Mouse (Mus musculus) heart, embryonic 10.5 days (tissue): ENCODE results near the gene Matk. TPM values are rescaled to one million over a fixed set of nuclear protein-coding genes. Genes with fewer than 3 reads are reported as not detected.

Experiments
- DNase-seq: peaks from one replicate; pipeline ENCODE4 v3.0.0-alpha.2; 2017; ENCODE audit warnings: low spot score
- H3K27ac ChIP-seq: fragments of 300-500 bp; sonication (generic); 2 replicates; pipeline ENCODE4 v1.5.1; 2016; ENCODE audit warnings: mild to moderate bottlenecking
- H3K27me3 ChIP-seq: fragments of 300-500 bp; sonication (generic); 2 replicates; pipeline ENCODE4 v1.6.1; 2016; ENCODE audit warnings: mild to moderate bottlenecking; ENCODE audit not compliant: poor library complexity, insufficient read depth, severe bottlenecking
- H3K36me3 ChIP-seq: fragments of 300-500 bp; sonication (generic); 2 replicates; pipeline ENCODE4 v1.6.1; 2016; ENCODE audit warnings: mild to moderate bottlenecking, moderate library complexity
- H3K4me1 ChIP-seq: fragments of 300-500 bp; sonication (generic); 2 replicates; pipeline ENCODE4 v1.6.1; 2016; ENCODE audit warnings: mild to moderate bottlenecking
- H3K4me3 ChIP-seq: fragments of 300-500 bp; sonication (generic); 2 replicates; pipeline ENCODE4 v1.5.1; 2016; ENCODE audit warnings: mild to moderate bottlenecking, moderate library complexity
- H3K9me3 ChIP-seq: fragments of 300-500 bp; sonication (generic); 2 replicates; pipeline ENCODE4 v1.6.1; 2016; ENCODE audit warnings: mild to moderate bottlenecking, moderate library complexity
- WGBS: fragments of 180-500 bp; shearing (Covaris S2); methylation state at CpG from one replicate; pipeline ENCODE4 v1.1.7; 2016; 5-methylcytosine and 5-hydroxymethylcytosine counted together
- polyA plus RNA-seq: library from polyadenylated mRNA; unstranded; fragments of >200 nt; fragmentation: Nextera tagmentation; extraction: Ambion mirVana; gene quantifications from 2 replicates; pipeline ENCODE4 v1.2.1, GENCODE M21; 2016

Gene Matk
- polyA plus RNA-seq, 1 experiment from 2014 or later, result 2.2 TPM

DNA sequence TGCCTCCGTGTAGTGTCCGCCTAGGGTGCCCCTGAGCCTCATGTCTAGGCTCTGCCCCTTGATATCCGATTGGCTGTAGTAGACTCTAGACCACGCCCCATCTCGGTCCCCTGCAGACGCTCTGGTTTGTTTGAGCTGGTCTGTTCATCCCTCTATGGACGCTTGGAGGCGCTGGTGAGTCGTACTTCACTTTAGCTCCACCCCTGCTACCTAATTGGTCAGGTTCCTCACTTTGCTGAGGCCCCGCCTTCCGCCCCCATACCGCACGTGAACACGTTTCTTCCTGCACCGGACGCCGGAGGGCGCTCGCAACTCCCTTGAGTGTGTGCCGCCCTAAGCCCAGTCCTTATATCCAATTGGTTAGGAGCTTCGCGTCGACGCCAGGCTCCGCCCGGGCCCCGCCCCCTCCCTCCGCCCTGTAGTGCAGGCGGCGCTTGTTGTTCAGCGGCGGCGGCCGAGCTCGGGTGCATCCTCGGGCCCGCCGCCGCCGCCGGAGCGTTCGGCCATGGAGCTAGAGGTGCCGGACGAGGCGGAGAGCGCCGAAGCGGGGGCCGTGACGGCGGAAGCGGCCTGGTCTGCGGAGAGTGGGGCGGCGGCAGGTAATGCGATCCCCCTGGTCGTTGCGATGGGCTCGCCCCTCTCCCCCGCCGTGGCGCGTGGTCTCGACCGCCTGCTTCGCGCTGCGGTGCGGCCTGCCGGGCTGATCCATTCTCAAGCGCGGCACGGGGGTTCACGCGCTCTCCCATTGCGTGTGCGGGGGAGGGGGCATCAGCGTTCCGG is 40.0 kb downstream of the Matk start, which contains the start of gene Pip5k1c:
TSS of gene Pip5k1c (plus strand) at position 410 of the 780 bp plus-strand sequence.
- Histone ChIP-seq H3K27ac (peak within 1 kb of the TSS; percentile 95), H3K27me3 (peaks cover 36% of the 10 kb centered on the region), H3K9me3 (no peaks in the 10 kb centered on the region), H3K36me3 (peaks cover 9% of the 10 kb centered on the region; the same call in 1 of the 2 replicates), H3K4me3 (peak within 1 kb of the TSS; percentile 79), H3K4me1 (peaks cover 49% of the 10 kb centered on the region)
- peak; percentile 100 for DNase-seq
- 1% methylated on average over 69 of the region's 80 CpGs for WGBS

- H3K4me1 ChIP-seq, result peaks cover 57% of the 10 kb centered on the region
- H3K27ac ChIP-seq, result peak overlapping the region; percentile 95
- no peaks in the 10 kb centered on the region for H3K9me3 ChIP-seq
- no peak for DNase-seq
- H3K4me3 ChIP-seq, result peak overlapping the region; percentile 79
- 5% methylated on average over 25 of the region's 25 CpGs for WGBS
- H3K36me3 ChIP-seq, result peaks cover 12% of the 10 kb centered on the region
- peaks cover 32% of the 10 kb centered on the region for H3K27me3 ChIP-seq
These were observed 40.7 kb downstream of the Matk start for GRCm38 (mm10) chr10:81293334-81294030.

- Histone ChIP-seq H3K36me3 (peaks cover 15% of the 10 kb centered on the region), H3K4me1 (peaks cover 62% of the 10 kb centered on the region), H3K27ac (peak overlapping the region; percentile 95; the same call in 1 of the 2 replicates), H3K4me3 (peak overlapping the region; percentile 79), H3K27me3 (peaks cover 27% of the 10 kb centered on the region), H3K9me3 (no peaks in the 10 kb centered on the region)
- no peak for DNase-seq
- WGBS, result 51% methylated on average over 8 of the region's 8 CpGs
These were observed 41.7 kb downstream of the Matk start for GRCm38 (mm10) chr10:81294442-81294841.

DNA sequence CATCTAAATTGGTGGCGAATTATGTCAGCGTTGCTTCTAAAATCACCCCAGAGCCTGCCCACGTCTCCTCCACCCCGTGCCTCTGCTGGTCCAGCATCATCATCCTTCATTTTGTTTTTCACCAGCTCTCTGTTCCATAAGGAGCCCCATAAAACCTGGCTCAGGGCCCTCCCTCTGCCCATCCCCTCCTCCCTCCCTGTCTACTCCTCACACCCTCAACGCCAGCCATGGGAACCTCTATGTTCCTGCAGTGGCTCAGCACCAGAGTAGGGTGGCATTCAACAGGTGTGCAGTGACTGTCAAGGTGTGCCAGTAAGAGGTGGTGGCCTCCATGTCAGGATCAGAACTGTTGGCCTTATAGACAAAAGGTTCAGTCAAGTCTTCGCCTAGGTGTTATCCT is 42.5 kb downstream of the Matk start:
- WGBS, result 87% methylated on average over 6 of the region's 6 CpGs
- Histone ChIP-seq H3K4me3 (peak overlapping the region; percentile 79; the same call in 1 of the 2 replicates), H3K4me1 (peaks cover 67% of the 10 kb centered on the region), H3K27me3 (peaks cover 20% of the 10 kb centered on the region), H3K27ac (no peak overlapping the region; the same call in 1 of the 2 replicates), H3K36me3 (peaks cover 15% of the 10 kb centered on the region), H3K9me3 (no peaks in the 10 kb centered on the region)
- no peak for DNase-seq

DNA sequence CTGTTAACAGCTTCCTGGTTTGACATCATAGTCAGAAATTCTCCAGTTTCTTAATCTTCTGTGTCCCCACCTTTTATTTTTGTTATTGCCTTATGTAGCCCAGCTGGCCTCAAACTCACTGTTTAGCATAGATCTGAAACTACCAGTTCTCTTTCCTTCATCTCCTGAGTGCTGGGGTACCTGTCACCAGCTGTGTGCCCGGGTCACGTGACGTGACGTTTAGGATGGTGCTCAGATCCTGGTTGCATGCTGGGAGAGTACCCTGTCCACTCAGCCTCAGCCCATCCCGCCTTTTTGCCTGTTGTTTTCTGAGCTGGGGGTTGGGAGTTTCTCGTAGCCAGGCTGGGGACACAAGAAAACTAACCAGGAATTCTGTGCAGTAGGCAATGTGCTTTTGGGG is 44.5 kb downstream of the Matk start:
- H3K36me3 ChIP-seq, result peaks cover 15% of the 10 kb centered on the region
- no peak overlapping the region for H3K4me3 ChIP-seq
- peaks cover 84% of the 10 kb centered on the region for H3K4me1 ChIP-seq
- no peak for DNase-seq
- H3K9me3 ChIP-seq, result no peaks in the 10 kb centered on the region
- 84% methylated on average over 6 of the region's 6 CpGs for WGBS
- H3K27ac ChIP-seq, result peak overlapping the region; percentile 76
- no peaks in the 10 kb centered on the region; the same call in 1 of the 2 replicates for H3K27me3 ChIP-seq

DNA sequence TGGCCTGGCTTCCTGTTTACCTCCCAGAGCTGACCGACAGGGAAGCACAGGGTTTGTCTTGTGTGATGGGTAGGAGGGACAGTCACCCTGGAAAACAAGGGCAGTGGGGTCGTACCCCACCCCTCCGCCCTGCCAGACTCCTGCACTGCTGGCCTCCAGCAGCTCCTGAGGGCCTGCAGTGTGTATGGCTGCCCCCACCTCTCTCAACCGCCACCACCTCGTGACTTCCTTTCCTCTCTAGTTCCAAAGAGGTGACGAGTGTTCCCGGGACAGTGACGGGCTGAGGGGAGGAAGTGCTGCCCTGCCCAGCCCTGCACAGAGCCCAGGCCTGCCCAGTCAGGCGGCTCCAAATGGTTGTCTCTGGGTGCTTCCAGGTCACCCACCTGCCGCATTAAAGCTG is 45.1 kb downstream of the Matk start:
- peak overlapping the region; percentile 76 for H3K27ac ChIP-seq
- no peaks in the 10 kb centered on the region for H3K27me3 ChIP-seq
- WGBS, result 27% methylated on average over 10 of the region's 10 CpGs
- 0 out of 2 replicates have a peak overlapping the region, but pooled peaks have one; percentile 1 for H3K4me3 ChIP-seq
- peaks cover 15% of the 10 kb centered on the region for H3K36me3 ChIP-seq
- H3K9me3 ChIP-seq, result no peaks in the 10 kb centered on the region
- H3K4me1 ChIP-seq, result peaks cover 90% of the 10 kb centered on the region
- DNase-seq, result no peak

DNA sequence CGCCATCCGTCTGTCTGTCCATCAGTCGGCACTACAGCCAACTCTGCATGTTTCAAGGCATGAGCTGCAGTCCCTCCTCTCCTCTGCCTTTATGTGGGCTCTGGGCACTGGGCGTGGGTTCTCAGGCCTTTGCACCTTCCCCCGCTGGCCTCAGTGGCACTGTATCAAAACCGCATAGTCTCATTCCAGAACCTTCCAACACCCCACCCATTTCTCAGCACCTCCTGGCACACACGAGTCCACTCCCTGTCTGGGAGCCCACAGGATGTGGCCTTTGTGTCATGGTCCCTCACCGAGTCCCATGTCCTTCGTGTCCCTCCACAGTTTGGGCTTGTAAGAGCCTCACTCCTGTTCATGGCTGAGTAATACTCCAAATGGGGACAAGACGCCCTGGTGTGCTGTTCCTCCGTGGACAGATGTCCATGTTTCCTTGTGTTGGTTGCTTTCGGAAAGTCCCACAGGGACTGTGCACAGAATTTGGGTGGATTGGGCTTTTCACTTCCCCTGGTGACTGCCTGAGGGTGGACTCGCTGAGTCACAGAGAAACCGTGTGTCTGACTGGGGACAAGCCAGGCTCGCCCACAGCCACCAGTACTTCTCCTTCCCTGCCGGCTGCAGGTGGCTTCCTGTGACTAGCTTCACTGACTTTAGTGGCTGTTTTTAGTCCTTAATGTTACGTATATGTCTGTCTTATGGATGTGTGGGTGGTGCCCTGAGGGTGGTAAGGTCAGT is 45.8 kb downstream of the Matk start:
- Histone ChIP-seq H3K27me3 (no peaks in the 10 kb centered on the region), H3K9me3 (no peaks in the 10 kb centered on the region), H3K4me1 (peaks cover 91% of the 10 kb centered on the region), H3K27ac (peak overlapping the region; percentile 76), H3K36me3 (peaks cover 15% of the 10 kb centered on the region), H3K4me3 (no peak overlapping the region)
- 92% methylated on average over 17 of the region's 17 CpGs for WGBS
- no peak for DNase-seq

- H3K27ac ChIP-seq, result peak overlapping the region; percentile 71; the same call in 1 of the 2 replicates
- WGBS, result 86% methylated on average over 14 of the region's 14 CpGs
These were observed 47.0 kb downstream of the Matk start for GRCm38 (mm10) chr10:81299585-81300351.

GRCm38 (mm10) chr10:81300352-81300907 is 47.7 kb downstream of the Matk start:
- H3K9me3 ChIP-seq, result no peaks in the 10 kb centered on the region
- no peak overlapping the region for H3K4me3 ChIP-seq
- H3K36me3 ChIP-seq, result peaks cover 15% of the 10 kb centered on the region
- DNase-seq, result no peak
- H3K27me3 ChIP-seq, result no peaks in the 10 kb centered on the region
- peaks cover 89% of the 10 kb centered on the region for H3K4me1 ChIP-seq
- WGBS, result 81% methylated on average over 9 of the region's 9 CpGs
- H3K27ac ChIP-seq, result peak overlapping the region; percentile 71

More at GRCm38 (mm10) chr10:81299585-81300351, 47.0 kb downstream of the Matk start:
- Histone ChIP-seq H3K27me3 (no peaks in the 10 kb centered on the region), H3K36me3 (peaks cover 15% of the 10 kb centered on the region), H3K4me3 (no peak overlapping the region; the same call in 1 of the 2 replicates), H3K4me1 (peaks cover 90% of the 10 kb centered on the region), H3K9me3 (no peaks in the 10 kb centered on the region)
- DNase-seq, result no peak

DNA sequence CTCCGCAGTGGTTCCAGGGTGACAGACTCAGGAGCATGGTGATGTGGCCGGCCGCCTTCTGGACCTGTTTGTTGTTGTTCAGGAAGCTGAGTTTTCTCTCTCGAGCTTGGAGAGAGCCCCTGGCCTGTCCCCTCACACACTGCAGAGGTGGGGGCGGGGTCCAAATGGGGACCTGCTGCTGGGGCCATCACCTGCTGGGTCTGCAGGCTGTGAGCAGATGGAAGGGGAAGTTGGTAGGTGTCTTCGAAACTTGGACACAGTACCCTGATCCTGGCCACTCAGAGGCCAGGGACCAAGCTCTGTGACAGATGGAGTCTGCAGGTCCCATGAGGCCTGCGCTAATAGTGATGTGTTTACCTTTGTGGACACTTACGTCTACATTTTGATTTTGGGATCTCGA is 48.6 kb downstream of the Matk start:
- DNase-seq, result no peak
- Histone ChIP-seq H3K4me3 (no peak overlapping the region), H3K27ac (0 out of 2 replicates have a peak overlapping the region, but pooled peaks have one; percentile 71), H3K27me3 (no peaks in the 10 kb centered on the region), H3K9me3 (no peaks in the 10 kb centered on the region), H3K36me3 (peaks cover 23% of the 10 kb centered on the region), H3K4me1 (peaks cover 83% of the 10 kb centered on the region)
- 79% methylated on average over 9 of the region's 9 CpGs for WGBS

GRCm38 (mm10) chr10:81302288-81302687 is 49.6 kb downstream of the Matk start:
- Histone ChIP-seq H3K4me3 (peak overlapping the region; percentile 30), H3K27me3 (no peaks in the 10 kb centered on the region), H3K36me3 (peaks cover 27% of the 10 kb centered on the region), H3K4me1 (peaks cover 79% of the 10 kb centered on the region), H3K9me3 (no peaks in the 10 kb centered on the region), H3K27ac (peak overlapping the region; percentile 79)
- DNase-seq, result no peak
- 68% methylated on average over 4 of the region's 4 CpGs for WGBS
